Mouse (Mus musculus) cortical plate, adult 2 months (tissue): ENCODE data around the gene Il1rl2. TPM values are rescaled to one million over a fixed set of nuclear protein-coding genes. Genes with fewer than 3 reads are reported as not detected.
A peak's percentile ranks its signal among the peaks of the same experiment; 100 is the strongest.

Experiments used
- H3K27ac ChIP-seq: fragments of 200-500 bp; 2 replicates; pipeline ENCODE4 v1.5.1; 2012; ENCODE audit warnings: low read length, control low read depth, inconsistent platforms; ENCODE audit not compliant: insufficient read depth
- H3K4me1 ChIP-seq: fragments of 200-500 bp; 2 replicates; pipeline ENCODE4 v1.6.1; 2011; ENCODE audit warnings: low read length; ENCODE audit not compliant: control insufficient read depth, insufficient read depth
- H3K4me3 ChIP-seq: fragments of 200-500 bp; 2 replicates; pipeline ENCODE4 v1.5.1; 2011; ENCODE audit warnings: mild to moderate bottlenecking, low read length, control low read depth; ENCODE audit not compliant: insufficient read depth
- CTCF ChIP-seq: fragments of 200-500 bp; IDR thresholded peaks from 2 replicates; pipeline ENCODE4 v1.5.1; 2011; ENCODE audit warnings: mild to moderate bottlenecking, control low read depth, low read length; ENCODE audit not compliant: insufficient read depth; ENCODE audit errors: extremely low read depth
- POLR2A ChIP-seq: fragments of 200-500 bp; IDR thresholded peaks from 2 replicates; pipeline ENCODE4 v1.6.1; 2011; ENCODE audit warnings: mild to moderate bottlenecking, low read length, control low read depth; ENCODE audit not compliant: insufficient read depth; ENCODE audit errors: extremely low read depth
- polyA plus RNA-seq: library from polyadenylated mRNA; depleted of rRNA; stranded (reverse); fragments of >200 nt; gene quantifications from 2 replicates; pipeline ENCODE4 v1.2.3, GENCODE M21; 2012

Il1rl2 gene
- polyA plus RNA-seq, 1 experiment: 0.65 TPM

DNA sequence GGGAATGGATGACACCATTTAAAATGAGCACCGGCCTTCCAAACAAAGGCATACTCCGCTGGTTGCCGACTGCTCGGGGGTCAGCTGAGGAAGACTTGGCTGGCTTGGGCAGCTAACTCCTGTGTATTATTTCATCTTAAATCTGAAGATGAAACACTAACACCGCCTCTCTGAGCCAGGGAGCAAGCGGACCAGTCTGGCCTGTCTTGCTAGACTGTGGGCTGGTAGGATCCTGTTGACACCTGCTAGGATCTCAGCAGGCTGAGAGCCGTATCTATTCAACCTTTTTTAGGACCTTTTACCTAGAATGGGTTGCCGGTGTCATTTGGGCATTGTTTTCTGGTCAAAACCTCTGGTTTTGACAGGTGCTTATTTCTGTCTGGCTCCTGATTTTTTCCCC is 6.8 kb upstream of the Il1rl2 start:
- TF ChIP-seq CTCF (no peak), POLR2A (no peak)
- H3K27ac ChIP-seq: no peak overlapping the region
- no peaks in the 10 kb centered on the region for H3K4me1 ChIP-seq
- no peak overlapping the region for H3K4me3 ChIP-seq

DNA sequence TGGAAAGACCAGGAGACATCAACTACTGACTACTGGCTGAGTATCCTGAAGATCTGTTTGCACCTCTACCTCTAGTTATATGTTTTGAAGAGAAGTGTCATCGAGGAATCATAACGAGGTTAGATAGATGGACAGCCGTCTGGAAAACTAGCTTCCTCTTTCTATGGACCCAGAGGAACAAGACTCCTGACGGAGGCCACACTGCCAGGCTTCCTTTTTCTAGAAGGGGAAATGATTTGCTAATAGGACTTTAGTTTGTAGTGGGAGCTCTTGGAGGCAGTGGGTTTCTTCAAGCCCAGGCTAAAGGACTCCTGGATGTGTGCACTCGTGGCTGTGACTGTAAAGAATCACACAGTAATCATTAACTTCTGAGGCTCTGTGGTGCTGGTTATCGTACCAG is 2.6 kb upstream of the Il1rl2 start:
- Histone ChIP-seq H3K27ac (no peak overlapping the region), H3K4me3 (no peak overlapping the region), H3K4me1 (peaks cover 1% of the 10 kb centered on the region; the same call in 1 of the 2 replicates)
- TF ChIP-seq CTCF (no peak), POLR2A (no peak)

DNA sequence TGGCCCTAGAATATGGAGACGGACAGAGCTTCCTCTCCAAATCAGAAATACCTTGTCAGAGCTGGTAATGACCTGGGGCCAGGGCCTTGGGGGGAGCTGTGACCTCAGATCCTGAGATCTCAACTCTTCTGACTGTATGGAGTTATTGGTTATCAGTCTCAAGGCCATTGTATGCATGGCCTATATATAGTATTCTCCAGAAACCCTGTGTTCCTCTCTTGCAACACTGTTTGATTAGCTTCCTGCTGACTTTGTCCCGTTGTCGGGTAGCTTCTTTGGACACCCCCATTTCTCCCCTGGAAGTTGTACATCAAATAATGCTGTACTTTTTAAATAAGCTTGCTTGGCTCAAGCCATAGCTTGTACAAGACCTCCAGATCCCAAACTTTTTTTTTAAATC is 1.9 kb upstream of the Il1rl2 start:
- TF ChIP-seq POLR2A: no peak
- no peak for TF ChIP-seq CTCF
- H3K4me3 ChIP-seq: no peak overlapping the region
- peaks cover 1% of the 10 kb centered on the region; the same call in 1 of the 2 replicates for H3K4me1 ChIP-seq
- H3K27ac ChIP-seq: no peak overlapping the region

DNA sequence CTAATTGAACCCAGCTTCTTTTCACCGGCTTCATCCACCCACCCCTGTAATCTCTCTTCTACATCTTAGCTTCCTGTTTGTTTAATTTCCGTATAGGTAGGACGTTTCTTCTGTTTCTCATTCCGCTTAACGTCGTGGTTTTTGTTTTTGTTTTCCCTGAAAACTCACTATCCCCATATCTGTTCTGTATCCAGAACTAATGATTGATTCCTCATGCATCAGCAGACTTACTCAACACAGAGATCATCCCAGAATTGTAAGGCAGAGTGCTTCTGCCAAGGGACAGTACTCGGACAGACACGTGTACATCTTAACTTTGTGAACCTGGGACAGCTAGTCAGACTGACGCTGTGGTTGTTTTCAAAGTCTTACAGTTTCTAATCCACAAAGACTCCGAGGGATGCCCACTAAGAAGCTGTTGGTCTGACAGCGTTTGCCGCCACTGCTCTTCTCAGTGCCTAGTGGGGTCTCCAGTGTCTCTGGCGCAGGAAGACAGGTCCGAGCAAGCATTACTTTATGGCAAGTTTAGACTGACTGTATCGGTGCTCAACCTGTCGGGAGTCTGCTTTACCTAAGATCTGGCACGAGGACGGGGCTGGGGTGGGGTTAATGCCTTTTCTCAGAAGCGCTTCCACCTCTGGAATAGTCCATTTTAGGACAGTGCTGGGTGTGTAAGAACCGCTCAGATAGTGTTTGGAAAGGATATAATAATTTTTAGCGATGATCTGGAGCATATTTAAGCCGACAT is 719 bp downstream of the Il1rl2 start:
- no peak for TF ChIP-seq POLR2A
- TF ChIP-seq CTCF: no peak
- Histone ChIP-seq H3K4me3 (peak overlapping the region; percentile 30), H3K4me1 (peaks cover 1% of the 10 kb centered on the region; the same call in 1 of the 2 replicates), H3K27ac (no peak overlapping the region)

DNA sequence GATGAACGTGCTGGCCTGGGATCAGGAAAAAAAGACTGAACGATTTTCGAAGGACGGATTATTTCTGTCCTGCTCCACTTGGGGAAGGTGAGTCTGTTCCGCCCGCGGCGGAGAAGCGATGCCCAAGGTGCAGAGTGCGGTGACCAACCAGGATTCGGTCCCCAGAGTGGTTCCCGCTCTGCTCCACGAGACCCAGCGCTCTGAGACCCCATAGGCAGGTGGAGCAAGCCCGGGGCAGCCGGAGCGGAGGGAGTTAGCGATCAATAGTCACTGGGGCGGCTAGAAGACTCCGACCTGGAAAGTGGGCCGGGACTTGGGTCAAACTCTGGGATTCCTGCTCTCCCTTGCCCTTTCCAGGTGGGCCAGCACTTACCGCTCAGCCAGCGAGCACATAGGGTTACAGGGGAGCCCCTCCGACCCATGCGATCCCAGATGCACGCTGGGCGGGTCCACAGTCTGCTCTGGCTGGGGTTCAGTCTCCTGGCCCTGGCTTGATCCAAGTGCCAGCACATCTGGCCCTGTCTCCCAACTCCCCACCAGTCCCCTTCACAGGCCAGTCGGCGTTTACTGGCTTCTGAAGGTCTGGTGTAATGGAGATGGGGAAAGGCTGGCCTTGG is 1.4 kb downstream of the Il1rl2 start:
- TF ChIP-seq CTCF: no peak
- no peak for TF ChIP-seq POLR2A
- H3K4me3 ChIP-seq: peak overlapping the region; percentile 30; the same call in 1 of the 2 replicates

DNA sequence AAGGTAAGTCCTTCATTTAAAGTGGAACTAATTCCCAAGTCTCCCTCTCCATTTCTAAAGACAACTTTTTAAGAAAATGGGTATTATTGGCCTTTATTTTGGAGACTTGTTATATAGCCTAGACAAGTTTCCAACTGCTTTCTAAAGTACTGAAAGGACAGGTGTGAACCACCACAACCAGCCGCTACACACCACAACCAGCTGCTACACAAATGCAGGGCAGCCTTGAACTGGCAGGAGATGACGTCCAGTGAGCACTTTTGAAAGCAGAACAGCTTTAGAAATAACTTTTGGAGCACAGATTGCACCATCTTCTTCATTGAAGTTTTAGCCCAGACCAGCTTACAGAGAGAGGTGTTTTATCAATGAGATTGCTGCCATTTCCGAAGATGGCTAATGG is 3.2 kb downstream of the Il1rl2 start:
- TF ChIP-seq POLR2A (no peak), CTCF (no peak)
- Histone ChIP-seq H3K4me1 (peaks cover 1% of the 10 kb centered on the region; the same call in 1 of the 2 replicates), H3K27ac (no peak overlapping the region), H3K4me3 (no peak overlapping the region)

More for the DNA sequence above, 1.4 kb downstream of the Il1rl2 start:
- Histone ChIP-seq H3K4me1 (peaks cover 1% of the 10 kb centered on the region; the same call in 1 of the 2 replicates), H3K27ac (no peak overlapping the region)

DNA sequence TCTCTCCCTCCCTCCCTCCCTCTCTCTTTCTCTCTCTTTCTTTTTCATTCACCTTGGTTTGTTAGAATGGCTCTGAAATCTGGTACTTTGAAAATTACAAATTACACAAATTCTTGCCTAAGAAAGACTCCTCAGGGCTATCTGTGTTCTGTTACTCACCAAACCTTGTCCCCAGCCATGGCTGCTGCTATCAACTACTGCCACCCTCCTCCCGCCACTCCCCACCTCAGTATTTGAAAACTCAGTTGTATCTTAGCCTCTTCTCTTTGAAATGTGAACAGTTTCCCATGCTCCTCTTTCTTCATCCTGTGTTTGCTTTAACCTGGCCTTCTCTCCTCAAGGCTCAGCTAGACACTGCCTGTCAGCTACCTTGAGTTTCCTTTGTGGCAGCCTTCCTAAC is 5.1 kb downstream of the Il1rl2 start:
- H3K4me1 ChIP-seq: no peaks in the 10 kb centered on the region
- no peak for TF ChIP-seq POLR2A
- no peak for TF ChIP-seq CTCF
- H3K4me3 ChIP-seq: no peak overlapping the region
- H3K27ac ChIP-seq: no peak overlapping the region

DNA sequence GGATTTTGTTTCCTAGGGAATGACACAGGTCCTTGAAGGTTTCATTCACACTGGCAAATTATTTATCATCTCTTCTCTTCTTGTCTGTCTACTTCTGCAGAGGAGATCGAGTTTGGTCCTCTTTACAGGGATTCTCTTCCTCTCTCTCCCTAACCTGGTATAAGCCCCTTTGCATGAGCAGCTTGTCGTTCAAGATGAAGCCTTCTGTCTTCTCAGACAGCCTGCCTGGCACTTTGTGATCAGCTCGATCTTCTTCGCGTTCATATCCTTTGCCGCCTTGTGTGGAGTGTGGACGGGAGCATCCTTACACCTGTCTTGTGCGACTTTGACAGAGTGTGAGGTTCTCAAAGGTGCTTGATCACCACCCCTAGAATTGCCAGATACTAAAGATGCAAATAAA is 5.8 kb downstream of the Il1rl2 start:
- Histone ChIP-seq H3K4me1 (no peaks in the 10 kb centered on the region), H3K27ac (no peak overlapping the region), H3K4me3 (no peak overlapping the region)
- TF ChIP-seq POLR2A (no peak), CTCF (no peak)

DNA sequence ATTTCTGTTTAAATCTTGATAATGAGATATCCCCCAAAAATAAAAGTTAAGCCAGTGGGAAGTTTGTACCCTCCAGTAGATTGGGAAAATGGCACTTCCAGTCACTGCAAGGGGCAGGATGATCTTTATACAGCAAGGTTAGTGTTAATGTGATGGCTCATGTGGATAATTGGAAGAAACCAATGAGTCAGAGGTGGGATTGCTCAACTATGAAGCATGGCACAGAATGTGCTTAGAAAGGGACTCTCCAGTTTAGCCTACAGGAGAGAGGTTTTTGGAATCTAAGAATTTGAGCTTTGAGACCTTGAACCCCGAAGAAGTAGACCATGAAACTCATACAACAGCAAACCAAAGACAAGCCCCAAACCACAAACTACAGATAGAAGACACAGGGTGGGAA is 14.9 kb downstream of the Il1rl2 start:
- no peaks in the 10 kb centered on the region for H3K4me1 ChIP-seq
- H3K4me3 ChIP-seq: no peak overlapping the region
- H3K27ac ChIP-seq: no peak overlapping the region
- TF ChIP-seq CTCF (no peak), POLR2A (no peak)

DNA sequence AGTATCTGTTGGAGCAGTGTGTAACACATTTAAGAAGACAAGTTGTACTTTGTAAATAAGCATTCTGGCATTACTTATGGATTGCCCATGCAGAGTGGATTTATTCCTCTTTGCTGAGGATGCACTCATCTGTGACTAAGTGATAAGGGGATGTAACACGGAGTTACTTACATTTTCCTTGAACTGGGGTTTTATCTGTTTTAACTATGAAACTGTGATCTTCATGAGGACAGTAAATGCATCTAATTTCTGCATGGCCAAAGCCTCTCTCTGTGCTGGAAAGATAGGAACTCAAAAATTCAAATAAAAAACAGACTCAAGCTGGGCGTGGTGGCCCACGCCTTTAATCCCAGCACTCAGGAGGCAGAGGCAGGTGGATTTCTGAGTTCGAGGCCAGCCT is 15.7 kb downstream of the Il1rl2 start:
- Histone ChIP-seq H3K4me1 (no peaks in the 10 kb centered on the region), H3K27ac (no peak overlapping the region), H3K4me3 (no peak overlapping the region)
- TF ChIP-seq POLR2A (no peak), CTCF (no peak)
